Mouse (Mus musculus) skeletal muscle tissue, postnatal 0 days (tissue): ENCODE data around the gene Ccdc57. TPM values are rescaled to one million over a fixed set of nuclear protein-coding genes. Genes with fewer than 3 reads are reported as not detected.

Experiments used
- polyA plus RNA-seq: library from polyadenylated mRNA; unstranded; fragments of >200 nt; fragmentation: Nextera tagmentation; extraction: Ambion mirVana; gene quantifications from 2 replicates; pipeline ENCODE4 v1.2.1, GENCODE M21; 2015

Gene Ccdc57
- polyA plus RNA-seq, result 4.2 and 4.4 TPM in 2 replicates

GRCm38 (mm10) chr11:120932564-120933398, at the start of gene Ccdc57:
Gene Ccdc57 (minus strand): TSS chr11:120932872.

GRCm38 (mm10) chr11:120948328-120948727, 15.7 kb upstream of the Ccdc57 start, which contains the start of gene Slc16a3:
Gene Slc16a3 (plus strand): TSS chr11:120948480.

GRCm38 (mm10) chr11:120823956-120824786, 108.5 kb downstream of the Ccdc57 start, which contains the start of gene Fasn:
Gene Fasn (minus strand): TSS chr11:120824547.

GRCm38 (mm10) chr11:120795756-120796613, 136.7 kb downstream of the Ccdc57 start, which contains the start of gene Dus1l:
Gene Dus1l (minus strand): TSS chr11:120796403.

GRCm38 (mm10) chr11:120784064-120784791, 148.4 kb downstream of the Ccdc57 start, which contains the start of the genes Rfng and Gps1:
Gene Rfng (minus strand): TSS chr11:120784207.
Gene Gps1 (plus strand): TSS chr11:120784272.

Other genes starting within 250 kb of the Ccdc57 start
- 105 and 106 TPM in 2 replicates for gene Cenpx, start 219.1 kb downstream of the Ccdc57 start, polyA plus RNA-seq
- gene Lrrc45, start 218.9 kb downstream of the Ccdc57 start, polyA plus RNA-seq, result 12.6 and 14.1 TPM in 2 replicates
- gene Rac3, start 211.4 kb downstream of the Ccdc57 start, polyA plus RNA-seq, result 2.7 and 4.5 TPM in 2 replicates
- gene Dcxr, start 205.6 kb downstream of the Ccdc57 start, polyA plus RNA-seq, result 7.3 and 17.3 TPM in 2 replicates
- 10.2 and 19.5 TPM in 2 replicates for gene Cbr2, start 200.8 kb downstream of the Ccdc57 start, polyA plus RNA-seq
- 1.5 TPM in 2 replicates for gene Hmga1b, start 170.1 kb downstream of the Ccdc57 start, polyA plus RNA-seq
- gene Rfng, start 148.7 kb downstream of the Ccdc57 start, polyA plus RNA-seq, result 10.9 and 13.1 TPM in 2 replicates
- 87.6 and 93.4 TPM in 2 replicates for gene Gps1, start 148.6 kb downstream of the Ccdc57 start, polyA plus RNA-seq
- 35.4 and 37.5 TPM in 2 replicates for gene Dus1l, start 136.5 kb downstream of the Ccdc57 start, polyA plus RNA-seq
- gene Fasn, start 108.3 kb downstream of the Ccdc57 start, polyA plus RNA-seq, result 6.1 and 13.5 TPM in 2 replicates
- 251 and 269 TPM in 2 replicates for gene Slc16a3, start 15.6 kb upstream of the Ccdc57 start, polyA plus RNA-seq
- 49.8 and 50.0 TPM in 2 replicates for gene Csnk1d, start 58.5 kb upstream of the Ccdc57 start, polyA plus RNA-seq
- 0.13 and 0.50 TPM in 2 replicates for gene Cd7, start 106.5 kb upstream of the Ccdc57 start, polyA plus RNA-seq
- not detected in 2 replicates for gene Sectm1b, start 130.7 kb upstream of the Ccdc57 start, polyA plus RNA-seq
- 0.10 and 0.16 TPM in 2 replicates for gene Sectm1a, start 148.3 kb upstream of the Ccdc57 start, polyA plus RNA-seq
- gene Tex19.2, start 185.8 kb upstream of the Ccdc57 start, polyA plus RNA-seq, result not detected in 2 replicates
- 0.07 and 0.12 TPM in 2 replicates for gene Tex19.1, start 213.3 kb upstream of the Ccdc57 start, polyA plus RNA-seq
- gene Uts2r, start 227.4 kb upstream of the Ccdc57 start, polyA plus RNA-seq, result 2.7 and 3.2 TPM in 2 replicates